8 mouse cellular contexts compared by ENCODE assay signal in the genomic region with DNA sequence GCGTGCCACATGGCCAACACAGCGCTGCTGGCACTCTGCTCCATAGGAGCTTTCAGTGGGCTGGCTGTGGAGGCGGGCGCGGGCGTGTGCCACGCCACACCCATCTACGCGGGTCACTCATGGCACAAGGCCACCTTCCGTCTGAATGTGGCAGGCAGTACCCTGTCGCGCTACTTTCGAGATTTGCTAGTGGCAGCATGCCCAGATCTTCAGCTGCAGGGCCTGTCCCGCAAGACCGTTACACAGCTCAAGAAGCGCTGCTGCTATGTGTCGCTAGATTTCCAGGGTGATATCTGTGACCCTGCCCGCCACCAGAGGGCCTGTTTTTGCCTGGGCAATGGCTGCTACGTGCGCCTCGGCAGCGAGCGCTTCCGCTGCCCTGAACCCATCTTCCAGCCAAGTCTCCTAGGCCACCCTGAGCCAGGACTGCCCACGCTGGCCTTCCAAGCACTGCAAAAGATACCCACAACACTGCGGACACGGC. TPM values are rescaled to one million over a fixed set of nuclear protein-coding genes. Genes with fewer than 3 reads are reported as not detected.
DNase-seq lines count a peak whose midpoint lies in the region; ATAC-seq and TF ChIP-seq lines count a peak whose summit lies in the region.

No protein-coding gene starts in this region.

- peak; percentile 15; the same call in 1 of the 2 replicates for ATAC-seq in heart, embryonic 12.5 days (ENCODE audit: insufficient number of reproducible peaks, low FRiP score)
- ATAC-seq in kidney, embryonic 15.5 days (replicated peaks; ENCODE audit: low FRiP score): no peak
- peak; percentile 38 for ATAC-seq in liver, embryonic 16.5 days (ENCODE audit: low read depth)
- peak; percentile 10 for ATAC-seq in neural tube, embryonic 12.5 days (ENCODE audit: low FRiP score, low read depth)

- H3K9ac ChIP-seq in heart, embryonic 12.5 days: peak overlapping the region; percentile 42
- H3K9ac ChIP-seq in kidney, embryonic 15.5 days: no peak overlapping the region
- H3K9ac ChIP-seq in liver, embryonic 16.5 days (ENCODE audit: low read depth, low read length): no peak overlapping the region
- H3K9ac ChIP-seq in neural tube, embryonic 12.5 days: no peak overlapping the region

- H3K4me3 ChIP-seq in bone marrow, adult 2 months (replicated peaks; ENCODE audit: control insufficient read depth, low read depth, low read length): peak overlapping the region; percentile 41
- H3K4me3 ChIP-seq in erythroblast, embryonic 14.5 days (replicated peaks): peak overlapping the region; percentile 34
- H3K4me3 ChIP-seq in heart, embryonic 12.5 days: peak overlapping the region; percentile 32
- peak overlapping the region; percentile 13 for H3K4me3 ChIP-seq in kidney, embryonic 15.5 days (replicated peaks)
- peak overlapping the region; percentile 9; the same call in 1 of the 2 replicates for H3K4me3 ChIP-seq in liver, embryonic 16.5 days (ENCODE audit: low read depth, low read length)
- no peak overlapping the region for H3K4me3 ChIP-seq in neural tube, embryonic 12.5 days
- peak overlapping the region; percentile 93 for H3K4me3 ChIP-seq in testis, adult 2 months (ENCODE audit: control insufficient read depth, low read depth, low read length)

- H3K27me3 ChIP-seq in erythroblast, embryonic 14.5 days (ENCODE audit: control insufficient read depth): peaks cover 44% of the 10 kb centered on the region
- peaks cover 38% of the 10 kb centered on the region for H3K27me3 ChIP-seq in heart, embryonic 12.5 days (replicated peaks)
- H3K27me3 ChIP-seq in kidney, embryonic 15.5 days: peaks cover 35% of the 10 kb centered on the region
- peaks cover 31% of the 10 kb centered on the region for H3K27me3 ChIP-seq in liver, embryonic 16.5 days (ENCODE audit: control insufficient read depth, insufficient read depth, low read depth, low read length)
- H3K27me3 ChIP-seq in neural tube, embryonic 12.5 days (replicated peaks): peaks cover 13% of the 10 kb centered on the region
- no peaks in the 10 kb centered on the region for H3K27me3 ChIP-seq in testis, adult 2 months (ENCODE audit: control insufficient read depth, insufficient read depth, low read length)

- 18% methylated on average over 27 of the region's 27 CpGs for WGBS in bone marrow, adult 2 months
- 17% methylated on average over 27 of the region's 27 CpGs for WGBS in heart, embryonic 12.5 days
- 29% methylated on average over 27 of the region's 27 CpGs for WGBS in kidney, embryonic 15.5 days
- WGBS in liver, embryonic 16.5 days (ENCODE audit: insufficient replicate concordance): 19% methylated on average over 27 of the region's 27 CpGs
- WGBS in neural tube, embryonic 12.5 days: 23% methylated on average over 27 of the region's 27 CpGs

- TF ChIP-seq CTCF in bone marrow, adult 2 months (IDR thresholded peaks at IDR 0.05; ENCODE audit: control insufficient read depth, insufficient read depth, low read length): peak; percentile 78
- TF ChIP-seq CTCF in testis, adult 2 months (IDR thresholded peaks at IDR 0.05; ENCODE audit: control insufficient read depth, insufficient read depth, insufficient replicate concordance, low read depth, low read length): no peak; the same call in 1 of the 2 replicates

- no peak overlapping the region; the same call in 1 of the 2 replicates for H3K27ac ChIP-seq in bone marrow, adult 2 months (ENCODE audit: control insufficient read depth, insufficient read depth, low read depth, low read length, poor library complexity)
- no peak overlapping the region for H3K27ac ChIP-seq in heart, embryonic 12.5 days (ENCODE audit: poor library complexity, severe bottlenecking)
- no peak overlapping the region for H3K27ac ChIP-seq in kidney, embryonic 15.5 days
- H3K27ac ChIP-seq in liver, embryonic 16.5 days (ENCODE audit: low read length): no peak overlapping the region
- H3K27ac ChIP-seq in neural tube, embryonic 12.5 days: no peak overlapping the region
- H3K27ac ChIP-seq in testis, adult 2 months (ENCODE audit: control insufficient read depth, insufficient read depth, low read depth, low read length): peak overlapping the region; percentile 0; the same call in 1 of the 2 replicates

- H3K4me1 ChIP-seq in bone marrow, adult 2 months (ENCODE audit: control insufficient read depth, insufficient read depth, low read length): peaks cover 2% of the 10 kb centered on the region; the same call in 1 of the 2 replicates
- H3K4me1 ChIP-seq in erythroblast, embryonic 14.5 days (ENCODE audit: control insufficient read depth): peaks cover 33% of the 10 kb centered on the region
- H3K4me1 ChIP-seq in heart, embryonic 12.5 days (replicated peaks): peaks cover 46% of the 10 kb centered on the region
- H3K4me1 ChIP-seq in kidney, embryonic 15.5 days: peaks cover 32% of the 10 kb centered on the region
- H3K4me1 ChIP-seq in liver, embryonic 16.5 days (ENCODE audit: control insufficient read depth, low read depth, low read length): peaks cover 22% of the 10 kb centered on the region
- H3K4me1 ChIP-seq in neural tube, embryonic 12.5 days: peaks cover 30% of the 10 kb centered on the region
- peaks cover 19% of the 10 kb centered on the region for H3K4me1 ChIP-seq in testis, adult 2 months (ENCODE audit: control insufficient read depth, insufficient read depth, low read length)

- H3K36me3 ChIP-seq in erythroblast, embryonic 14.5 days (ENCODE audit: control insufficient read depth): peaks cover 16% of the 10 kb centered on the region
- no peaks in the 10 kb centered on the region for H3K36me3 ChIP-seq in heart, embryonic 12.5 days
- no peaks in the 10 kb centered on the region for H3K36me3 ChIP-seq in kidney, embryonic 15.5 days
- no peaks in the 10 kb centered on the region for H3K36me3 ChIP-seq in liver, embryonic 16.5 days (ENCODE audit: control insufficient read depth, insufficient read depth)
- no peaks in the 10 kb centered on the region for H3K36me3 ChIP-seq in neural tube, embryonic 12.5 days
- H3K36me3 ChIP-seq in testis, adult 2 months (ENCODE audit: control insufficient read depth, insufficient read depth, low read length): no peaks in the 10 kb centered on the region

- H3K9me3 ChIP-seq in erythroblast, embryonic 14.5 days (ENCODE audit: control insufficient read depth, low read length): peaks cover 4% of the 10 kb centered on the region; the same call in 1 of the 2 replicates
- H3K9me3 ChIP-seq in heart, embryonic 12.5 days (replicated peaks): no peaks in the 10 kb centered on the region
- H3K9me3 ChIP-seq in kidney, embryonic 15.5 days (replicated peaks): no peaks in the 10 kb centered on the region
- 0 out of 2 replicates have a peak, but pooled peaks cover 2% of the 10 kb centered on the region for H3K9me3 ChIP-seq in liver, embryonic 16.5 days (replicated peaks; ENCODE audit: control insufficient read depth, low read length)
- no peaks in the 10 kb centered on the region for H3K9me3 ChIP-seq in neural tube, embryonic 12.5 days

- peak; percentile 71 to 77 for DNase-seq in B cell, adult 2 months

- peak; percentile 32; the same call in 1 of the 2 replicates for TF ChIP-seq POLR2A in bone marrow, adult 2 months (IDR thresholded peaks at IDR 0.05; ENCODE audit: borderline replicate concordance, control insufficient read depth, low read depth, low read length)
- no peak for TF ChIP-seq POLR2A in testis, adult 2 months (IDR thresholded peaks at IDR 0.05; ENCODE audit: control insufficient read depth, low read depth, low read length)

- peak overlapping the region; percentile 65 for H3K4me2 ChIP-seq in heart, embryonic 12.5 days
- peak overlapping the region; percentile 52 for H3K4me2 ChIP-seq in kidney, embryonic 15.5 days
- H3K4me2 ChIP-seq in liver, embryonic 16.5 days (ENCODE audit: low read depth, low read length): peak overlapping the region; percentile 43
- peak overlapping the region; percentile 37 for H3K4me2 ChIP-seq in neural tube, embryonic 12.5 days (replicated peaks)

RNA-seq across cellular contexts. Expression of gene Actl10, which starts 0.9 kb away (rescaled TPM):
- polyA plus RNA-seq in bone marrow, adult 2 months (2011; ENCODE audit: insufficient read depth, insufficient read length, low replicate concordance, missing spikeins): not detected in 2 replicates
- 0.03 TPM in 1 of 2 replicates, not detected in the other for polyA plus RNA-seq in erythroblast, embryonic 14.5 days (2012)
- 0.13 and 0.15 TPM in 2 replicates for polyA plus RNA-seq in heart, embryonic 12.5 days (2016; fragmentation: Nextera tagmentation; extraction: Ambion mirVana)
- 0.19 and 0.22 TPM in 2 replicates for polyA plus RNA-seq in kidney, embryonic 15.5 days (2015; fragmentation: Nextera tagmentation; extraction: Ambion mirVana)
- 0.08 TPM in 1 of 2 replicates, not detected in the other for polyA plus RNA-seq in liver, embryonic 16.5 days (2015; fragmentation: Nextera tagmentation; extraction: Ambion mirVana)
- 0.47 and 1.0 TPM in 2 replicates for polyA plus RNA-seq in neural tube, embryonic 12.5 days (2016; fragmentation: Nextera tagmentation; extraction: Ambion mirVana)
- 39.7 and 44.2 TPM in 2 replicates for polyA plus RNA-seq in testis, adult 2 months (2012; rRNA removed)

RNA-seq across cellular contexts. Expression of gene 1700003F12Rik, which starts 5.6 kb away (rescaled TPM):
- polyA plus RNA-seq in bone marrow, adult 2 months (2011; ENCODE audit: insufficient read depth, insufficient read length, low replicate concordance, missing spikeins): not detected in 2 replicates
- polyA plus RNA-seq in erythroblast, embryonic 14.5 days (2012): not detected in 2 replicates
- polyA plus RNA-seq in heart, embryonic 12.5 days (2016; fragmentation: Nextera tagmentation; extraction: Ambion mirVana): 0.48 and 0.78 TPM in 2 replicates
- 0.58 and 1.7 TPM in 2 replicates for polyA plus RNA-seq in kidney, embryonic 15.5 days (2015; fragmentation: Nextera tagmentation; extraction: Ambion mirVana)
- polyA plus RNA-seq in liver, embryonic 16.5 days (2015; fragmentation: Nextera tagmentation; extraction: Ambion mirVana): 1.8 and 2.2 TPM in 2 replicates
- polyA plus RNA-seq in neural tube, embryonic 12.5 days (2016; fragmentation: Nextera tagmentation; extraction: Ambion mirVana): 2.2 and 3.2 TPM in 2 replicates
- polyA plus RNA-seq in testis, adult 2 months (2012; rRNA removed): 828 and 1,092 TPM in 2 replicates

RNA-seq across cellular contexts. Expression of gene Necab3, which starts 6.2 kb away (rescaled TPM):
- polyA plus RNA-seq in bone marrow, adult 2 months (2011; ENCODE audit: insufficient read depth, insufficient read length, low replicate concordance, missing spikeins): 3.5 and 5.3 TPM in 2 replicates
- polyA plus RNA-seq in erythroblast, embryonic 14.5 days (2012): 0.23 and 0.39 TPM in 2 replicates
- 0.27 and 0.87 TPM in 2 replicates for polyA plus RNA-seq in heart, embryonic 12.5 days (2016; fragmentation: Nextera tagmentation; extraction: Ambion mirVana)
- polyA plus RNA-seq in kidney, embryonic 15.5 days (2015; fragmentation: Nextera tagmentation; extraction: Ambion mirVana): 1.6 and 2.9 TPM in 2 replicates
- polyA plus RNA-seq in liver, embryonic 16.5 days (2015; fragmentation: Nextera tagmentation; extraction: Ambion mirVana): 0.44 and 0.73 TPM in 2 replicates
- polyA plus RNA-seq in neural tube, embryonic 12.5 days (2016; fragmentation: Nextera tagmentation; extraction: Ambion mirVana): 15.6 and 18.2 TPM in 2 replicates
- 62.9 and 65.1 TPM in 2 replicates for polyA plus RNA-seq in testis, adult 2 months (2012; rRNA removed)

RNA-seq across cellular contexts. Expression of gene E2f1, which starts 17.2 kb away (rescaled TPM):
- 49.6 and 63.0 TPM in 2 replicates for polyA plus RNA-seq in bone marrow, adult 2 months (2011; ENCODE audit: insufficient read depth, insufficient read length, low replicate concordance, missing spikeins)
- 22.6 and 24.0 TPM in 2 replicates for polyA plus RNA-seq in erythroblast, embryonic 14.5 days (2012)
- 21.7 and 21.8 TPM in 2 replicates for polyA plus RNA-seq in heart, embryonic 12.5 days (2016; fragmentation: Nextera tagmentation; extraction: Ambion mirVana)
- polyA plus RNA-seq in kidney, embryonic 15.5 days (2015; fragmentation: Nextera tagmentation; extraction: Ambion mirVana): 20.7 and 21.0 TPM in 2 replicates
- 9.8 and 14.5 TPM in 2 replicates for polyA plus RNA-seq in liver, embryonic 16.5 days (2015; fragmentation: Nextera tagmentation; extraction: Ambion mirVana)
- 29.9 and 30.8 TPM in 2 replicates for polyA plus RNA-seq in neural tube, embryonic 12.5 days (2016; fragmentation: Nextera tagmentation; extraction: Ambion mirVana)
- polyA plus RNA-seq in testis, adult 2 months (2012; rRNA removed): 4.5 and 5.9 TPM in 2 replicates

RNA-seq across cellular contexts. Expression of gene Pxmp4, which starts 51.0 kb away (rescaled TPM):
- polyA plus RNA-seq in bone marrow, adult 2 months (2011; ENCODE audit: insufficient read depth, insufficient read length, low replicate concordance, missing spikeins): 11.3 and 12.1 TPM in 2 replicates
- polyA plus RNA-seq in erythroblast, embryonic 14.5 days (2012): 1.2 and 1.6 TPM in 2 replicates
- 18.9 and 20.5 TPM in 2 replicates for polyA plus RNA-seq in heart, embryonic 12.5 days (2016; fragmentation: Nextera tagmentation; extraction: Ambion mirVana)
- polyA plus RNA-seq in kidney, embryonic 15.5 days (2015; fragmentation: Nextera tagmentation; extraction: Ambion mirVana): 27.7 and 29.8 TPM in 2 replicates
- polyA plus RNA-seq in liver, embryonic 16.5 days (2015; fragmentation: Nextera tagmentation; extraction: Ambion mirVana): 43.0 and 44.9 TPM in 2 replicates
- polyA plus RNA-seq in neural tube, embryonic 12.5 days (2016; fragmentation: Nextera tagmentation; extraction: Ambion mirVana): 16.5 TPM in 2 replicates
- 3.3 TPM in 2 replicates for polyA plus RNA-seq in testis, adult 2 months (2012; rRNA removed)

Comparison
In these comparisons a context has a peak if more than half of its experiments do, and no peak if none do; other contexts are left out.
1. RNA of gene Actl10, which starts 0.9 kb away (polyA plus RNA-seq): 39.7 to 44.2 TPM in testis, adult 2 months; 0.47 to 1.0 TPM in neural tube, embryonic 12.5 days, 0.19 to 0.22 TPM in kidney, embryonic 15.5 days, 0.13 to 0.15 TPM in heart, embryonic 12.5 days, 0.08 TPM in liver, embryonic 16.5 days, 0.03 TPM in erythroblast, embryonic 14.5 days and not detected in bone marrow, adult 2 months; every median in the first group is over 10 times any median in the second.
2. RNA of gene 1700003F12Rik, which starts 5.6 kb away (polyA plus RNA-seq): 828 to 1,092 TPM in testis, adult 2 months; 2.2 to 3.2 TPM in neural tube, embryonic 12.5 days, 1.8 to 2.2 TPM in liver, embryonic 16.5 days, 0.58 to 1.7 TPM in kidney, embryonic 15.5 days, 0.48 to 0.78 TPM in heart, embryonic 12.5 days, not detected in erythroblast, embryonic 14.5 days and not detected in bone marrow, adult 2 months; every median in the first group is over 100 times any median in the second.
3. Peak in every context shown above with its lines, with median percentiles within 50 percentile points of each other: H3K4me2 ChIP-seq.